Mouse (Mus musculus): ENCODE results near the gene Dnajc13.

Gene Dnajc13

GRCm38 (mm10) chr9:104183181-104183580, 79.5 kb downstream of the Dnajc13 start:
- DNase-seq (ENCODE audit: low spot score), result no peak

- no peak for DNase-seq (ENCODE audit: low spot score)
Observed at GRCm38 (mm10) chr9:104182328-104182727, 80.4 kb downstream of the Dnajc13 start.

GRCm38 (mm10) chr9:104181626-104182025, 81.1 kb downstream of the Dnajc13 start:
- no peak for DNase-seq (ENCODE audit: low spot score)

GRCm38 (mm10) chr9:104180046-104180445, 82.7 kb downstream of the Dnajc13 start:
- DNase-seq (ENCODE audit: low spot score), result no peak

GRCm38 (mm10) chr9:104172342-104172741, 90.4 kb downstream of the Dnajc13 start:
- no peak for DNase-seq (ENCODE audit: low spot score)

- no peak for DNase-seq (ENCODE audit: low spot score)
Observed at GRCm38 (mm10) chr9:104171651-104172050, 91.1 kb downstream of the Dnajc13 start.

GRCm38 (mm10) chr9:104169986-104170385, 92.7 kb downstream of the Dnajc13 start:
- DNase-seq (ENCODE audit: low spot score), result no peak

GRCm38 (mm10) chr9:104165926-104166325, 96.8 kb downstream of the Dnajc13 start:
- no peak for DNase-seq (ENCODE audit: low spot score)

- DNase-seq (ENCODE audit: low spot score), result no peak
Observed at GRCm38 (mm10) chr9:104164194-104164593, 98.5 kb downstream of the Dnajc13 start.

- no peak for DNase-seq (ENCODE audit: low spot score)
Observed at GRCm38 (mm10) chr9:104161117-104161516, 101.6 kb downstream of the Dnajc13 start.

GRCm38 (mm10) chr9:104157291-104157690, 105.4 kb downstream of the Dnajc13 start:
- no peak for DNase-seq (ENCODE audit: low spot score)

- no peak for DNase-seq (ENCODE audit: low spot score)
Observed at GRCm38 (mm10) chr9:104156506-104156905, 106.2 kb downstream of the Dnajc13 start.

GRCm38 (mm10) chr9:104155100-104155715, 107.5 kb downstream of the Dnajc13 start:
- DNase-seq (ENCODE audit: low spot score), result no peak

GRCm38 (mm10) chr9:104152121-104152520, 110.6 kb downstream of the Dnajc13 start:
- no peak for DNase-seq (ENCODE audit: low spot score)

GRCm38 (mm10) chr9:104148969-104149368, 113.8 kb downstream of the Dnajc13 start:
- no peak for DNase-seq (ENCODE audit: low spot score)

GRCm38 (mm10) chr9:104146683-104147082, 116.0 kb downstream of the Dnajc13 start:
- DNase-seq (ENCODE audit: low spot score), result no peak

GRCm38 (mm10) chr9:104144314-104144996, 118.3 kb downstream of the Dnajc13 start:
- no peak for DNase-seq (ENCODE audit: low spot score)

GRCm38 (mm10) chr9:104142805-104143204, 119.9 kb downstream of the Dnajc13 start:
- no peak for DNase-seq (ENCODE audit: low spot score)

- DNase-seq (ENCODE audit: low spot score), result no peak
Observed at GRCm38 (mm10) chr9:104140351-104140750, 122.4 kb downstream of the Dnajc13 start.

- DNase-seq (ENCODE audit: low spot score), result no peak
Observed at GRCm38 (mm10) chr9:104130141-104130755, 132.5 kb downstream of the Dnajc13 start.

GRCm38 (mm10) chr9:104128110-104128509, 134.6 kb downstream of the Dnajc13 start:
- no peak for DNase-seq (ENCODE audit: low spot score)

- DNase-seq (ENCODE audit: low spot score), result no peak
Observed at GRCm38 (mm10) chr9:104126833-104127232, 135.9 kb downstream of the Dnajc13 start, which contains the start of gene Ackr4. Ackr4 (minus strand) TSS chr9:104126933.

- DNase-seq (ENCODE audit: low spot score), result no peak
Observed at GRCm38 (mm10) chr9:104123622-104124021, 139.1 kb downstream of the Dnajc13 start.

Data from ovary, postnatal 36 days (tissue).